Mouse (Mus musculus) cerebellum, adult 2 months (tissue): ENCODE data around the gene Serbp1.

Source experiments
- CTCF ChIP-seq: fragments of 200-500 bp; IDR thresholded peaks from 2 replicates; pipeline ENCODE4 v1.5.1; 2011; ENCODE audit warnings: low read depth, mild to moderate bottlenecking, control low read depth, low read length, moderate library complexity, borderline replicate concordance; ENCODE audit not compliant: insufficient read depth
- POLR2A ChIP-seq: fragments of 200-500 bp; IDR thresholded peaks from 2 replicates; pipeline ENCODE4 v1.6.1; 2011; ENCODE audit warnings: low read length, control low read depth, borderline replicate concordance; ENCODE audit not compliant: insufficient read depth

DNA sequence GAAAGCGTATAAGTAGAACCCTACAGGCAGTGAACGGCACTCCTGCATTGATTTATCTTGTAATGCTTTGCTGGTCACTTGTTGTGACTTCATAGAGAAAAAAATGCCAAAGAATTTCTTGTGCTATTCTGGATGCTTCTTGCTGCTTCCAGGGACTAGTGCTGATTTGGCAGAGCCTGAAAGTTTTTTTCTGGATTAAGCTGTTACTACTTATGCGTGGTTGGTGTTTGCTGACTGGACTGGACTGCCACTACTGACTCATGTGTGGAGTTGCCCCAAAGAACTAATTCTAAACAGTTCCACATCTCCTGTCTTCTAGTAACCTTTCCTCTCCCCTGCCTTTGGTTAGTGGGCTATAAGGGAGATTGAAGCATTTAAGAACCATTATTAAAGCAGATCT is 85.8 kb downstream of the Serbp1 start:
- no peak for TF ChIP-seq CTCF
- no peak for TF ChIP-seq POLR2A
